Mouse (Mus musculus) neural tube, embryonic 15.5 days (tissue): ENCODE measurements at regions not wholly inside any gene's neighbourhood (a gene's known extent, or its start where the extent isn't known, plus 50 kb on each side); places are given as distances from the start of the nearest gene placed in this dataset.

Source experiments
- ATAC-seq: fragments of 200-750 bp; cut with Nextera tagmentation; 2 replicates; pipeline ENCODE4 v1.8.0; 2017; ENCODE audit warnings: mild to moderate bottlenecking, moderate TSS enrichment, moderate library complexity; ENCODE audit not compliant: low FRiP score
- H3K27ac ChIP-seq: fragments of 300-500 bp; sonication (generic); replicated peaks from 2 replicates; pipeline ENCODE4 v1.5.1; 2015; ENCODE audit warnings: mild to moderate bottlenecking, inconsistent platforms
- H3K27me3 ChIP-seq: fragments of 300-500 bp; sonication (generic); replicated peaks from 2 replicates; pipeline ENCODE4 v1.6.1; 2015; ENCODE audit warnings: inconsistent platforms
- H3K36me3 ChIP-seq: fragments of 300-500 bp; sonication (generic); 2 replicates; pipeline ENCODE4 v1.6.1; 2015; ENCODE audit warnings: inconsistent platforms
- H3K4me1 ChIP-seq: fragments of 300-500 bp; sonication (generic); 2 replicates; pipeline ENCODE4 v1.6.1; 2015; ENCODE audit warnings: inconsistent platforms
- H3K4me2 ChIP-seq: fragments of 300-500 bp; sonication (generic); 2 replicates; pipeline ENCODE4 v1.6.1; 2015; ENCODE audit warnings: inconsistent platforms, mild to moderate bottlenecking, moderate library complexity
- H3K4me3 ChIP-seq: fragments of 300-500 bp; sonication (generic); replicated peaks from 2 replicates; pipeline ENCODE4 v1.5.1; 2015; ENCODE audit warnings: mild to moderate bottlenecking, inconsistent platforms
- H3K9ac ChIP-seq: fragments of 300-500 bp; sonication (generic); replicated peaks from 2 replicates; pipeline ENCODE4 v1.6.1; 2015; ENCODE audit warnings: mild to moderate bottlenecking, inconsistent platforms
- H3K9me3 ChIP-seq: fragments of 300-500 bp; sonication (generic); replicated peaks from 2 replicates; pipeline ENCODE4 v1.6.1; 2016; ENCODE audit warnings: inconsistent platforms
- WGBS: fragments of 180-500 bp; shearing (Covaris S2); methylation state at CpG from one replicate; pipeline ENCODE4 v1.1.7; 2015; ENCODE audit warnings: mixed read lengths; 5-methylcytosine and 5-hydroxymethylcytosine counted together

DNA sequence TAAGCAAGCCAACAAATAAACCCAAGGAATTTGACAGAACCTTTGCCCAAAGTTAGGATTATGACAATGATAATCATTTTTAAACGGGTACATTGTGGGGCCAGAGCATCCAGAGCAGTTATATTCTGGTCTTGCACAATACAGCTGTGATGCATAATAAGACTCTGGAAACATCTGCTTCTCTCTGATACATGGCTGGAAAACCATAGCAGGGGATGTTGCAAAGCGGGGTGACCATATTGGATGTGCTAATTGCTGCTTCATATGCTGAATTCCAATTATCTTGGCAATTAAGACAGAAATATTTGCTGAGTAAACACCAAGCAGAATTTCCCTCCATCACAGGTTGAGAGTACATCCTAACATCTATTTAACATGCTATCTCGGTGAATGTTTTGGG lies 70.5 kb upstream of the Csl start:
- Histone ChIP-seq H3K36me3 (no peaks in the 10 kb centered on the region), H3K9me3 (no peaks in the 10 kb centered on the region), H3K4me1 (no peaks in the 10 kb centered on the region), H3K4me3 (no peak overlapping the region), H3K27ac (no peak overlapping the region), H3K4me2 (no peak overlapping the region), H3K27me3 (no peaks in the 10 kb centered on the region), H3K9ac (no peak overlapping the region)
- ATAC-seq = peak; percentile 67; the same call in 1 of the 2 replicates
- WGBS = 65% methylated on average over 3 of the region's 3 CpGs

DNA sequence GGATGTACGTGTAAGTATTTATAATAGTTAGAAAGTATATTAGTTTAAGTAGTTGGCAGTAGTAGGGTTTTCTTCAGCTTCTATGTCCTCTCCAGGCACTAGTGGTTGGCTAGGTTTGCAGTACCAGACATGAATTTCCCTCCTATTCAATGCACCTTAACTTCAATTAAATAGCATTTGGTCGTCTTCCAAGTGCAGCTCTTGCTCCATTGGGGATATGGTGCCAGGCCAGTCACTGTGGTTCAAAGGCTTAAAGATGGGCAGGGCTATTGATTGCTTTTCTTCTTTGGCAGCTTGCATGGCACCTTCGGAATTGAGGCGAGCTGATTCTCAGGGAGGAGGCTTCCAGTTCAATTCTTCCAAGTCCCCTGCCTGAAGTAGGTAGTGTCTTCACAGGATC lies 68.0 kb upstream of the Csl start:
- ATAC-seq = no peak
- Histone ChIP-seq H3K4me2 (no peak overlapping the region), H3K9me3 (no peaks in the 10 kb centered on the region), H3K9ac (no peak overlapping the region), H3K4me1 (no peaks in the 10 kb centered on the region), H3K36me3 (no peaks in the 10 kb centered on the region), H3K4me3 (no peak overlapping the region), H3K27ac (no peak overlapping the region), H3K27me3 (no peaks in the 10 kb centered on the region)
- 78% methylated on average over 4 of the region's 4 CpGs for WGBS

DNA sequence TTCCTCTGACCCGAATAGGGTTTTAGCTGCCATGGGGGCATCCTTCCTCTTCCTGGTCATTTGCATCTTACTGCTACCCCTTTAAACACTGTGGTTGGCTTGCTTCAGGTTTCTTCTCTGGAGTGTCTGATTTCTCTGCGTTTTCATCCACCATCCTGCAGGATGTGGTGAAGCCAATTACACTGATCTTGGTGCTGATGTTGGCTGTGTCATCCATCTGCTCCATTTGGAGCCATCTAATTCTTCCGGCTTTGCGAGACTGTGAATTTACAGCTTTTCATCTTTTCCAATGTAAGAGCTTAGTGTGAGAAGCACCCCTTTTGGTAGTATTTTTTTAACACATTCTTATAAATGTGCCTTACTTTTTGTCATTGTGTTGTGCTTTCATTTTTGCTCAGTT lies 66.4 kb upstream of the Csl start:
- Histone ChIP-seq H3K27me3 (no peaks in the 10 kb centered on the region), H3K36me3 (no peaks in the 10 kb centered on the region), H3K4me1 (no peaks in the 10 kb centered on the region), H3K9me3 (no peaks in the 10 kb centered on the region), H3K4me3 (no peak overlapping the region), H3K9ac (no peak overlapping the region), H3K27ac (no peak overlapping the region), H3K4me2 (no peak overlapping the region)
- no peak for ATAC-seq
- WGBS = 86% methylated on average over 4 of the region's 4 CpGs

DNA sequence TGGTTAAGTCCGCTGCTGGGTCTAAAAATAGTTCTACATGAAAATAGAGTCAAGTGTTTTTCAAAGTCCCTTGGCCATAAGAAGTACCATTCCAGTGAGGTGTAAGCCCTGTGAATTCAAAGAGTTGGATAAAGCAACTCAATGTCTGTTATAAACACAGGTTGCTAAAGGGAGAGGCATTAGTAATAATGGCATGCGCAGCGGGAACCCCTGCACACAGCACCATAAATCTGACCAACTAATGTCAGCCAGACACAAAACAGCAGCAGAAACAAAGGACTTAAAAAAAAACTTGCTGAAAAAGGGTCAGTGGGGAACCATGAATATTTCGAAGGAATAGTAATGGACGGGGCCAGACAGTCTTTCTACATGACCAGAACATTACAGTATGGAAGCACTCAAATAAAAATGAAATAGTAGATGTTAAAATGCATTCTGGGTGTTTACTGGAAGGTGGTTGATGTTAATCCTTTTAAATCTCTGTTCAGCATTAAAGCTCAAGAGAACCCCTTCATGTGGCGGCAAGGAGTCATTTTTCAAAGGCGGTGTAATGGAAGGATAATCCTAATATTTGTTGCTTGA lies 52.7 kb upstream of the Csl start:
- H3K9ac ChIP-seq = no peak overlapping the region
- ATAC-seq = 0 out of 2 replicates have a peak, but pooled peaks have one; percentile 38
- no peak overlapping the region for H3K27ac ChIP-seq
- H3K4me3 ChIP-seq = no peak overlapping the region
- no peaks in the 10 kb centered on the region for H3K36me3 ChIP-seq
- H3K4me1 ChIP-seq = peaks cover 4% of the 10 kb centered on the region; the same call in 1 of the 2 replicates
- 24% methylated on average over 7 of the region's 7 CpGs for WGBS
- H3K9me3 ChIP-seq = no peaks in the 10 kb centered on the region
- no peaks in the 10 kb centered on the region for H3K27me3 ChIP-seq
- no peak overlapping the region for H3K4me2 ChIP-seq

DNA sequence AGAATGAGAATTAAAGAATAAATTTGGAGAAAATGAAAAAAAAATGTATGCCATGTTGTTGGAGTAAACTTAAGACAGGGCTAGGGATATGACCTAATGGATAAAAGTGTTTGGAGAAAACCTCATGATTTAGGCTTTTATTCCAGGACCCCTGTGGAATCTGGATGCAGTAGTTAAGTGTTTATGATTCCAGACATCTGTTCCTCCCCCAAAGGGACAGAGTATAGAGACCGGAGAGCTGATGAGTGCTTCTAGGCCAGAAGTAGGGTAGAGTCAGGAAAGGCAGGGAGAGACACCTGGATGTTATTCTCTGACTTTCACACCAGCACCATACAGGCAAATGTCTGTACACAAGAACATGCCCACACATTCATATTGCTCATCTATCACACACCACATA lies 52.0 kb upstream of the Csl start:
- Histone ChIP-seq H3K9ac (no peak overlapping the region), H3K27me3 (no peaks in the 10 kb centered on the region), H3K27ac (no peak overlapping the region), H3K36me3 (no peaks in the 10 kb centered on the region), H3K9me3 (no peaks in the 10 kb centered on the region), H3K4me3 (no peak overlapping the region), H3K4me1 (peaks cover 4% of the 10 kb centered on the region; the same call in 1 of the 2 replicates), H3K4me2 (no peak overlapping the region)
- no peak for ATAC-seq
- WGBS = 28% methylated on average over 1 of the region's 1 CpGs
